In the genomic region with DNA sequence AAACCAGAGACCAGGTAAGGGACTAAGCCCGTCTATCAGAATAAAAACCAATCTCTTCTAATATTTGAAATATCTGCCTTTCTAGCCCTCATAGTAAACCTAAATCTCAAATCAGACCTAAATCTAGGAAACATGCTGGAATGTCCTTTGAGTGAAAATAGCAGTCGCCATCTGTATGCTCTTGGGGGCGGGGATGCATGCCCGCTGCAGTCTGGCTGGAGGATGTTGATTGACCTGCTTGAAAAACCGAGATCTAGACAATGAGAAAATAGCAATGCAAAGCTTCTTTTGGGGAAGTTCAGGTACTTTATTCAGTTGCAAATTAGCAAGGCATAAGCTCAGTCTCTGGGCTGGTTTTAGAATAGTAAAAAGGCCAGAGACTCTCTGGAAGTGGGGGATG, we compare ENCODE assay signal across 13 mouse cellular contexts. TPM values are rescaled to one million over a fixed set of nuclear protein-coding genes. Genes with fewer than 3 reads are reported as not detected.
DNase-seq lines count a peak whose midpoint lies in the region; TF ChIP-seq lines count a peak whose summit lies in the region.
"Not testable (repeated sequence)": the region's sequence is repeated elsewhere in the genome, so short reads cannot be mapped to it uniquely, and the experiment has no call there.
"Had no signal": no experiment of that assay in that cellular context is flagged by ENCODE, and none has a peak within 500 bp of the region (broad histone marks: within the 10 kb centered on the region; RNA-seq: fewer than 3 reads in every experiment).

No protein-coding gene starts in this region.

- H3K27ac ChIP-seq in ES-Bruce4 (ENCODE audit: insufficient read depth, low read length), result not testable (repeated sequence)

- peak; percentile 10 for DNase-seq in A20 (ENCODE audit: low read depth, low spot score)
- peak; percentile 69 for DNase-seq in ES-CJ7 (ENCODE audit: low read depth, low spot score)
- DNase-seq in R1 (ENCODE audit: low read depth, low spot score), result peak; percentile 77
- DNase-seq in ZHBTc4 (ENCODE audit: low read depth, low spot score), result peak; percentile 67
- DNase-seq in brain, adult 2 months (ENCODE audit: low read depth, low spot score), result peak; percentile 1
- peak; percentile 39 for DNase-seq in heart, adult 11 months

- H3K36me3 ChIP-seq in ES-Bruce4 (ENCODE audit: control insufficient read depth, insufficient read depth, low read length, poor library complexity, severe bottlenecking), result not testable (repeated sequence)

- not testable (repeated sequence) for H3K27me3 ChIP-seq in ES-Bruce4 (ENCODE audit: control insufficient read depth, insufficient read depth, low read length, poor library complexity, severe bottlenecking)

- H3K4me1 ChIP-seq in ES-Bruce4 (ENCODE audit: control insufficient read depth, insufficient read depth, low read length), result not testable (repeated sequence)

- H3K4me3 ChIP-seq in ES-Bruce4 (ENCODE audit: low read depth, low read length), result not testable (repeated sequence)

- TF ChIP-seq EP300 in ES-Bruce4 (IDR thresholded peaks at IDR 0.05; ENCODE audit: insufficient read depth, low read depth, low read length), result 0 out of 2 replicates have a peak, but pooled peaks have one; percentile 57

- peaks cover 12% of the 10 kb centered on the region for H3K9me3 ChIP-seq in ES-Bruce4 (replicated peaks; ENCODE audit: control insufficient read depth, insufficient read depth, low read length, poor library complexity, severe bottlenecking)

- TF ChIP-seq POLR2A in ES-Bruce4 (IDR thresholded peaks at IDR 0.05; ENCODE audit: insufficient read depth, low read length), result not testable (repeated sequence)

- not testable (repeated sequence) for H3K9ac ChIP-seq in ES-Bruce4 (ENCODE audit: low read depth, poor library complexity, severe bottlenecking)

- TF ChIP-seq CTCF in ES-Bruce4 (IDR thresholded peaks at IDR 0.05; ENCODE audit: low read depth, low read length), result not testable (repeated sequence)

RNA-seq across cellular contexts. Expression of a gene that starts 13.8 kb away (rescaled TPM):
- polyA plus RNA-seq in ES-Bruce4 (2011; ENCODE audit: insufficient read depth, insufficient read length, low read depth, missing spikeins), result not detected in 2 replicates
- polyA plus RNA-seq: activated CD4-positive, CD25-positive, alpha-beta regulatory T cell, adult 4 months; adrenal gland, adult 2 months; brain, embryonic 14.5 days; CD4-positive, CD25-positive, alpha-beta regulatory T cell, adult 4 months; cerebellum, adult 2 months; G1E had no signal

Comparison
In these comparisons a context has a peak if more than half of its experiments do, and no peak if none do; other contexts are left out.
1. DNase-seq: peak in every context shown above with its lines; median percentile 77 in R1; 69 in ES-CJ7; 67 in ZHBTc4; 39 in heart, adult 11 months; 10 in A20; 1 in brain, adult 2 months.